In genomic region chr19:16981743-16982142, GRCm38 (mm10) we compare ENCODE assay signal across 18 mouse cellular contexts.
"Had no signal": no experiment of that assay in that cellular context is flagged by ENCODE, and none has a peak within 500 bp of the region (broad histone marks: within the 10 kb centered on the region; RNA-seq: fewer than 3 reads in every experiment).

No protein-coding gene starts in this region.

- H3K9ac ChIP-seq: lung, embryonic 14.5 days; midbrain, embryonic 12.5 days; neural tube, embryonic 13.5 days; neural tube, embryonic 15.5 days had no signal

- DNase-seq: lung, adult 18-20 months; lung, embryonic 14.5 days; lung, postnatal 10 days; lung, postnatal 4 days; midbrain, embryonic 14.5 days; retina, postnatal 1 day; right cerebral cortex, adult 18-20 months; right cerebral cortex, postnatal 25 days; right cerebral cortex, postnatal 4 days; spleen, adult 18-20 months; thymus, adult 18-20 months; thymus, postnatal 14 days; thymus, postnatal 36 days had no signal

- H3K4me1 ChIP-seq: midbrain, embryonic 12.5 days; neural tube, embryonic 13.5 days; neural tube, embryonic 15.5 days had no signal

- H3K36me3 ChIP-seq: midbrain, embryonic 12.5 days; neural tube, embryonic 13.5 days; neural tube, embryonic 15.5 days had no signal

- H3K4me2 ChIP-seq: lung, embryonic 14.5 days; midbrain, embryonic 12.5 days; neural tube, embryonic 13.5 days; neural tube, embryonic 15.5 days had no signal

- H3K9me3 ChIP-seq: midbrain, embryonic 12.5 days; neural tube, embryonic 13.5 days; neural tube, embryonic 15.5 days had no signal

- ATAC-seq: midbrain, embryonic 16.5 days had no signal

- H3K27me3 ChIP-seq: midbrain, embryonic 12.5 days; neural tube, embryonic 13.5 days; neural tube, embryonic 15.5 days had no signal

- H3K4me3 ChIP-seq: midbrain, embryonic 12.5 days; myocyte; neural tube, embryonic 13.5 days; neural tube, embryonic 15.5 days had no signal

- H3K27ac ChIP-seq: midbrain, embryonic 12.5 days; neural tube, embryonic 13.5 days; neural tube, embryonic 15.5 days had no signal
